Mouse (Mus musculus): ENCODE data around the gene Marcks. TPM values are rescaled to one million over a fixed set of nuclear protein-coding genes. Genes with fewer than 3 reads are reported as not detected.

The Marcks gene
- polyA plus RNA-seq, 1 experiment from 2014 or later = 271 TPM

- H3K4me3 ChIP-seq = no peak overlapping the region
- no peaks in the 10 kb centered on the region for H3K36me3 ChIP-seq
- H3K9me3 ChIP-seq = no peaks in the 10 kb centered on the region
- H3K9ac ChIP-seq = no peak overlapping the region
- H3K4me2 ChIP-seq (replicated peaks) = no peak overlapping the region
- no peaks in the 10 kb centered on the region for H3K4me1 ChIP-seq
- H3K27ac ChIP-seq = no peak overlapping the region
- no peak for ATAC-seq (ENCODE audit: insufficient number of reproducible peaks, insufficient read depth, low FRiP score, low TSS enrichment)
- WGBS = 58% methylated on average over 3 of the region's 3 CpGs
- no peaks in the 10 kb centered on the region for H3K27me3 ChIP-seq
Observed at GRCm38 (mm10) chr10:37148016-37148415, 9.3 kb upstream of the Marcks start.

- ATAC-seq (ENCODE audit: insufficient number of reproducible peaks, insufficient read depth, low FRiP score, low TSS enrichment) = no peak
- WGBS = 77% methylated on average over 1 of the region's 1 CpGs
- no peak overlapping the region for H3K4me3 ChIP-seq
- no peak overlapping the region for H3K4me2 ChIP-seq (replicated peaks)
- no peak overlapping the region for H3K9ac ChIP-seq
- H3K27me3 ChIP-seq = no peaks in the 10 kb centered on the region
- H3K9me3 ChIP-seq = no peaks in the 10 kb centered on the region
- H3K27ac ChIP-seq = no peak overlapping the region
- H3K36me3 ChIP-seq = no peaks in the 10 kb centered on the region
- H3K4me1 ChIP-seq = no peaks in the 10 kb centered on the region
Observed at GRCm38 (mm10) chr10:37145456-37145855, 6.7 kb upstream of the Marcks start.

GRCm38 (mm10) chr10:37141621-37142020 lies 2.9 kb upstream of the Marcks start:
- Histone ChIP-seq H3K4me2 (replicated peaks) (peak overlapping the region; percentile 66), H3K9me3 (no peaks in the 10 kb centered on the region), H3K9ac (0 out of 2 replicates have a peak overlapping the region, but pooled peaks have one; percentile 12), H3K27ac (peak overlapping the region; percentile 99), H3K27me3 (no peaks in the 10 kb centered on the region), H3K36me3 (peaks cover under 1% of the 10 kb centered on the region; the same call in 1 of the 2 replicates), H3K4me3 (peak overlapping the region; percentile 83), H3K4me1 (no peaks in the 10 kb centered on the region)
- WGBS = 70% methylated on average over 4 of the region's 4 CpGs
- no peak for ATAC-seq (ENCODE audit: insufficient number of reproducible peaks, insufficient read depth, low FRiP score, low TSS enrichment)

GRCm38 (mm10) chr10:37140736-37141451 lies 2.2 kb upstream of the Marcks start:
- Histone ChIP-seq H3K9me3 (no peaks in the 10 kb centered on the region), H3K9ac (peak overlapping the region; percentile 97), H3K27me3 (no peaks in the 10 kb centered on the region), H3K4me3 (peak overlapping the region; percentile 83), H3K36me3 (peaks cover 8% of the 10 kb centered on the region; the same call in 1 of the 2 replicates), H3K4me2 (replicated peaks) (peak overlapping the region; percentile 66), H3K4me1 (no peaks in the 10 kb centered on the region), H3K27ac (peak overlapping the region; percentile 99)
- under 1% methylated on average over 32 of the region's 47 CpGs for WGBS
- peak; percentile 94 for ATAC-seq (ENCODE audit: insufficient number of reproducible peaks, insufficient read depth, low FRiP score, low TSS enrichment)

- peak overlapping the region; percentile 66 for H3K4me2 ChIP-seq (replicated peaks)
- no peaks in the 10 kb centered on the region for H3K27me3 ChIP-seq
- H3K36me3 ChIP-seq = peaks cover 9% of the 10 kb centered on the region; the same call in 1 of the 2 replicates
- peak overlapping the region; percentile 83 for H3K4me3 ChIP-seq
- WGBS = under 1% methylated on average over 24 of the region's 24 CpGs
- no peak for ATAC-seq (ENCODE audit: insufficient number of reproducible peaks, insufficient read depth, low FRiP score, low TSS enrichment)
- H3K9ac ChIP-seq = peak overlapping the region; percentile 97
- peak overlapping the region; percentile 99 for H3K27ac ChIP-seq
- no peaks in the 10 kb centered on the region for H3K9me3 ChIP-seq
- no peaks in the 10 kb centered on the region for H3K4me1 ChIP-seq
Observed at GRCm38 (mm10) chr10:37140166-37140735, 1.5 kb upstream of the Marcks start.

- H3K36me3 ChIP-seq = peaks cover 14% of the 10 kb centered on the region
- no peaks in the 10 kb centered on the region for H3K27me3 ChIP-seq
- H3K4me2 ChIP-seq (replicated peaks) = peak overlapping the region; percentile 66
- H3K27ac ChIP-seq = peak overlapping the region; percentile 99
- H3K4me1 ChIP-seq = 0 out of 2 replicates have a peak, but pooled peaks cover 2% of the 10 kb centered on the region
- under 1% methylated on average over 26 of the region's 26 CpGs for WGBS
- H3K4me3 ChIP-seq = peak overlapping the region; percentile 83
- H3K9ac ChIP-seq = peak overlapping the region; percentile 97
- H3K9me3 ChIP-seq = no peaks in the 10 kb centered on the region
- ATAC-seq (ENCODE audit: insufficient number of reproducible peaks, insufficient read depth, low FRiP score, low TSS enrichment) = no peak
Observed at GRCm38 (mm10) chr10:37139443-37140165, 884 bp upstream of the Marcks start.

- Histone ChIP-seq H3K27me3 (no peaks in the 10 kb centered on the region), H3K4me2 (replicated peaks) (no peak overlapping the region; the same call in 1 of the 2 replicates)
- ATAC-seq (ENCODE audit: insufficient number of reproducible peaks, insufficient read depth, low FRiP score, low TSS enrichment) = no peak
Observed at GRCm38 (mm10) chr10:37138311-37138731, 399 bp downstream of the Marcks start.

GRCm38 (mm10) chr10:37137531-37138310 lies 999 bp downstream of the Marcks start:
- peak overlapping the region; percentile 9; the same call in 1 of the 2 replicates for H3K4me2 ChIP-seq (replicated peaks)
- peak overlapping the region; percentile 97 for H3K9ac ChIP-seq
- peaks cover 29% of the 10 kb centered on the region for H3K36me3 ChIP-seq
- peak overlapping the region; percentile 99 for H3K27ac ChIP-seq
- 2% methylated on average over 24 of the region's 24 CpGs for WGBS
- peak overlapping the region; percentile 83 for H3K4me3 ChIP-seq
- no peaks in the 10 kb centered on the region for H3K27me3 ChIP-seq
- 0 out of 2 replicates have a peak, but pooled peaks cover 2% of the 10 kb centered on the region for H3K4me1 ChIP-seq
- H3K9me3 ChIP-seq = no peaks in the 10 kb centered on the region
- no peak for ATAC-seq (ENCODE audit: insufficient number of reproducible peaks, insufficient read depth, low FRiP score, low TSS enrichment)

More at GRCm38 (mm10) chr10:37138311-37138731, 399 bp downstream of the Marcks start:
- Histone ChIP-seq H3K9ac (peak overlapping the region; percentile 97), H3K36me3 (peaks cover 25% of the 10 kb centered on the region), H3K4me3 (peak overlapping the region; percentile 83), H3K9me3 (no peaks in the 10 kb centered on the region), H3K27ac (peak overlapping the region; percentile 99), H3K4me1 (0 out of 2 replicates have a peak, but pooled peaks cover 2% of the 10 kb centered on the region)
- under 1% methylated on average over 26 of the region's 26 CpGs for WGBS

GRCm38 (mm10) chr10:37136981-37137518 lies 1.7 kb downstream of the Marcks start:
- Histone ChIP-seq H3K4me2 (replicated peaks) (peak overlapping the region; percentile 57), H3K27ac (peak overlapping the region; percentile 99), H3K27me3 (no peaks in the 10 kb centered on the region), H3K9ac (peak overlapping the region; percentile 97), H3K36me3 (peaks cover 35% of the 10 kb centered on the region), H3K4me3 (peak overlapping the region; percentile 83), H3K4me1 (0 out of 2 replicates have a peak, but pooled peaks cover 2% of the 10 kb centered on the region), H3K9me3 (no peaks in the 10 kb centered on the region)
- peak; percentile 69 for ATAC-seq (ENCODE audit: insufficient number of reproducible peaks, insufficient read depth, low FRiP score, low TSS enrichment)
- WGBS = 1% methylated on average over 48 of the region's 49 CpGs

- Histone ChIP-seq H3K27ac (peak overlapping the region; percentile 99), H3K4me1 (0 out of 2 replicates have a peak, but pooled peaks cover 2% of the 10 kb centered on the region), H3K27me3 (no peaks in the 10 kb centered on the region), H3K9me3 (no peaks in the 10 kb centered on the region), H3K4me3 (peak overlapping the region; percentile 83), H3K9ac (peak overlapping the region; percentile 97), H3K4me2 (replicated peaks) (peak overlapping the region; percentile 57), H3K36me3 (peaks cover 35% of the 10 kb centered on the region)
- ATAC-seq (ENCODE audit: insufficient number of reproducible peaks, insufficient read depth, low FRiP score, low TSS enrichment) = no peak
- under 1% methylated on average over 87 of the region's 99 CpGs for WGBS
Observed at GRCm38 (mm10) chr10:37135951-37136751, 2.6 kb downstream of the Marcks start.
